Mouse (Mus musculus) erythroblast, embryonic 14.5 days (primary cell): Measurements from ENCODE around the gene Zfp273. TPM values are rescaled to one million over a fixed set of nuclear protein-coding genes. Genes with fewer than 3 reads are reported as not detected.
"Not testable (repeated sequence)": the region's sequence is repeated elsewhere in the genome, so short reads cannot be mapped to it uniquely, and the experiment has no call there.

ENCODE experiments used
- H3K27me3 ChIP-seq: 2 replicates; pipeline ENCODE4 v1.6.1; 2012; ENCODE audit warnings: inconsistent platforms; ENCODE audit not compliant: control insufficient read depth
- H3K36me3 ChIP-seq: 2 replicates; pipeline ENCODE4 v1.6.1; 2012; ENCODE audit warnings: mild to moderate bottlenecking, inconsistent platforms; ENCODE audit not compliant: control insufficient read depth
- H3K4me1 ChIP-seq: 2 replicates; pipeline ENCODE4 v1.6.1; 2012; ENCODE audit warnings: inconsistent platforms; ENCODE audit not compliant: control insufficient read depth
- H3K4me3 ChIP-seq: replicated peaks from 2 replicates; pipeline ENCODE3; 2012; ENCODE audit warnings: moderate library complexity, mild to moderate bottlenecking, inconsistent platforms
- H3K9me3 ChIP-seq: 2 replicates; pipeline ENCODE4 v1.6.1; 2012; ENCODE audit warnings: low read length, inconsistent platforms, mixed read lengths; ENCODE audit not compliant: control insufficient read depth
- GATA1 ChIP-seq: IDR thresholded peaks from 2 replicates; pipeline ENCODE4 v1.6.1; 2012; ENCODE audit warnings: low read length, inconsistent platforms, mixed read lengths
- TAL1 ChIP-seq: IDR thresholded peaks from 3 replicates; pipeline ENCODE4 v1.6.1; 2012; ENCODE audit warnings: low read length, inconsistent platforms, mixed read lengths
- polyA plus RNA-seq: library from polyadenylated mRNA; stranded (reverse); fragments of >175 nt; gene quantifications from 2 replicates; pipeline ENCODE4 v1.2.3, GENCODE M21; 2012

The Zfp273 gene
- polyA plus RNA-seq, 1 experiment = not detected

DNA sequence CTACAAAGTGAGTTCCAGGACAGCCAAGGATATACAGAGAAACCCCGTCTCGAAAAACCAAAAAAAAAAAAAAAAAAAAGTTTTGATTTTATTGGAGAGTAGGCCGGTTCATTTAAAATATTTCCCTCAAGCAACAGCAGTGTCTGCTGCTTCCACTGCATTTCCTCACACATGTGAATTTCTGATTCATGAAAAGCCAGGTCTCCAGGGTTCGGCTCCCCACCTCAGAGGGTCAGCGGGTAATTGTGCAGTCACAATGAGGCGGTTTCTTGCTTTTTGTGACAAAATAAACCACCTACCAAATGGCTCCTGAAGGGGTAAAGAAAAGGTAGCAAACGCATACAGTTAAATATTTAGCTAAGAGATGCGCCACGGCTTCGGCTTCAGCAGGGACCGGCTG lies 49.5 kb downstream of the Zfp273 start, which contains the start of gene BC048507:
BC048507 (plus strand) TSS at position 301 of the 400 bp plus-strand sequence.
- H3K27me3 ChIP-seq = no peaks in the 10 kb centered on the region
- H3K4me3 ChIP-seq = no peak within 1 kb of the TSS
- TF ChIP-seq TAL1 (no peak), GATA1 (no peak)
- H3K4me1 ChIP-seq = no peaks in the 10 kb centered on the region
- peaks cover 6% of the 10 kb centered on the region for H3K9me3 ChIP-seq
- no peaks in the 10 kb centered on the region for H3K36me3 ChIP-seq

DNA sequence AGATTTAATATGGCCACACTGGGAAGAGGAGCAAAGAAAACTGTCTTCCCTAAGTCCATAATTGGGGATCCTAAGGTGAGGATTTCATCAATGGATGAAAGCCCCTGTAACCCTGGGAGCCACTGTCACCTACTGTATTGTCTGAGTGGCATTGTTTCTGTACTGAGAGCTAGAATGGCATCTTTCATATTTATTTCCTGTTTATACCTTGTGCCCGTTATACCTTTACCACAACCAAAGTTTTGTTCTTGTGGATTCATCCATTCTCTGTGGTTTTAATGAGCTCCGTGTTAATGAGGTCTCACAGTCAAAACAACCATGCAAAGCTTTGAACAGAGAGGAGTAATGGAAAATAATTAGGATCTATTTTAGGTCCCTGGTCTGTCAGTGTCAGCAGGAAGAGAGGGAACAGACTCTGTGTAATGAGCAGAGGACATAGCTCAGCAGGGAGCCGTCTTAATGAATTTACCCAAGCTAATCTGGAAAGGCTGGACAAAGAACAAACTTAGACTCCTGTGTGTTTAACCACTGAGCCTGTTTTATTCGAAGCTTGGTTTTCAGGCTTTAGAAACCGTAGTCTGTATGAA lies 51.3 kb downstream of the Zfp273 start:
- H3K4me3 ChIP-seq = no peak overlapping the region
- H3K36me3 ChIP-seq = no peaks in the 10 kb centered on the region
- TF ChIP-seq GATA1 = no peak
- no peak for TF ChIP-seq TAL1
- H3K4me1 ChIP-seq = no peaks in the 10 kb centered on the region
- H3K27me3 ChIP-seq = no peaks in the 10 kb centered on the region
- H3K9me3 ChIP-seq = peaks cover 7% of the 10 kb centered on the region

DNA sequence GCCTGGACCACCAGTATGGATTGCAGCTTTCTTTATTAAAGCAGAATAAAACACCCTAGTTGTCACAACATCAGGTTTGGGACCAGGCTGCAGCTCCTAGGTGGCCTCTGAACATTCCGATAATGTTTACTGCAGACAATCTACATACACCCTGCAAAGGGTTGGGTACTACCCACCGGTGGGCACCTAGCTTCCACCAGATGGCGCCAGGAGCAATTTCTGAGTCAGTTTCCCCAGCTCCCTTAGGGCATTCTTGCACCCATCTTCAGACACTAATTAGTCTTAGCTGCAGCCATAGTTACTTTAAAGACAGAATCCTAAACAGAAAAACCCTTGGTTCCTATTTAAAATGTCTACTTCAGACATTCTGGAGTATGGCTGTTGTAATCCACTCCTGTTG lies 54.4 kb downstream of the Zfp273 start:
- Histone ChIP-seq H3K36me3 (no peaks in the 10 kb centered on the region), H3K4me1 (no peaks in the 10 kb centered on the region), H3K27me3 (no peaks in the 10 kb centered on the region), H3K4me3 (no peak overlapping the region), H3K9me3 (peaks cover 14% of the 10 kb centered on the region)
- TF ChIP-seq TAL1 (no peak), GATA1 (no peak)

DNA sequence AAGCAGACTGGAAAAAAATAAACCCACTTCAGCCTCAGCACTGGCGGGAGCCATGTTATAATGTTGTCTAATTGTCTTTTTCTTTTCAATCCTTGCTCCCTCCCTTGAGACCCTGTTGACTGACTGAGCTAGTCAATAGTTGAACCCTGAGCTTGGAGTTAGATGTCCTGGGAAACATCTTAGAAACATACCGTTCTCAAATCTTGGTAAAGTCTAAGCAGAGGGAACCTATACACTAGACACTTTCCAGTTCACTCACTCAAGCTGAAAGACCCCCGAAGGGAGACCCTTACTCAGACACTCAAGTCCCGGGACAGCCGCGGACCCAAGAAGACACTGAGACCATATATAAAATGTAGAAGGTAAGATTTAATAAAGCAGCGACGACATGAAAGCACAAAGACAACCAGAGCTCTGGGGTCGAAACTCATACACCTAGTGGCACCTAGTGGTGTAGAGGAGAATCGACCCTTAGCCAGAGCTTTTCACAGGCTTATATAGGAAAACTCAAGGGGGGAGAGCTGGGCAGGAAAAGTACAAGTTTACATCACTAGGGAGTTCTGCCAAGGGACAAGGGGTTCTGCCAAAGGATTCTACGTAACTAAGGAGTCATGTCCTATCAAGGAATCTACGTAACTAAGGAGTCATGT lies 62.6 kb downstream of the Zfp273 start:
- H3K4me3 ChIP-seq = not testable (repeated sequence)

More for the DNA sequence above, 62.6 kb downstream of the Zfp273 start:
- not testable (repeated sequence) for H3K36me3 ChIP-seq, H3K27me3 ChIP-seq, H3K4me1 ChIP-seq
- H3K9me3 ChIP-seq = peaks cover 16% of the 10 kb centered on the region

Other genes starting within 250 kb of the Zfp273 start
- gene Zfp729b, start 204.0 kb upstream of the Zfp273 start, polyA plus RNA-seq = 0.01 TPM in 1 of 2 replicates, not detected in the other
- not detected in 2 replicates for gene Gm49345, start 176.0 kb upstream of the Zfp273 start, polyA plus RNA-seq
- gene Zfp729a, start 175.9 kb upstream of the Zfp273 start, polyA plus RNA-seq = under 0.01 and 0.01 TPM in 2 replicates
- 0.02 TPM in 1 of 2 replicates, not detected in the other for gene Zfp738, start 126.7 kb upstream of the Zfp273 start, polyA plus RNA-seq
- gene Zfp65, start 84.6 kb upstream of the Zfp273 start, polyA plus RNA-seq = 0.03 TPM in 1 of 2 replicates, not detected in the other
- not detected in 2 replicates for gene Zfp85, start 58.5 kb upstream of the Zfp273 start, polyA plus RNA-seq
- not detected in 2 replicates for gene Zfp493, start 34.0 kb upstream of the Zfp273 start, polyA plus RNA-seq
- not detected in 2 replicates for gene Gm10037, start 17.4 kb downstream of the Zfp273 start, polyA plus RNA-seq
- gene BC048507, start 49.6 kb downstream of the Zfp273 start, polyA plus RNA-seq = not detected in 2 replicates